Mouse (Mus musculus) adrenal gland, postnatal 36 days (tissue): ENCODE measurements around the gene Fam133b. TPM values are rescaled to one million over a fixed set of nuclear protein-coding genes. Genes with fewer than 3 reads are reported as not detected.
"Not testable (repeated sequence)": the region's sequence is repeated elsewhere in the genome, so short reads cannot be mapped to it uniquely, and the experiment has no call there.

Source experiments
- DNase-seq, 2 experiments: peaks; one replicate each; pipeline ENCODE4 v3.0.0; 2021; ENCODE audit warnings: mixed read lengths in 1 of 2
- total RNA-seq, 2 experiments: library from RNA; stranded (reverse); gene quantifications; 2 replicates each; pipeline ENCODE4 v1.2.3; 2021

The Fam133b gene
- total RNA-seq, 2 experiments from 2014 or later: 23.3 to 30.9 TPM

- peak; percentile 11 to 16 for DNase-seq
Measured at GRCm38 (mm10) chr5:3600298-3600697, 56.7 kb downstream of the Fam133b start.

- DNase-seq: no peak
Measured at GRCm38 (mm10) chr5:3600790-3601189, 57.2 kb downstream of the Fam133b start.

- DNase-seq: peak in 1 of 2 experiments; percentile 67
Measured at GRCm38 (mm10) chr5:3607114-3607513, 63.5 kb downstream of the Fam133b start.

GRCm38 (mm10) chr5:3609241-3609640, 65.6 kb downstream of the Fam133b start:
- DNase-seq: peak; percentile 13 to 36

- DNase-seq: not testable (repeated sequence)
Measured at GRCm38 (mm10) chr5:3611835-3612234, 68.2 kb downstream of the Fam133b start.

Other genes starting within 250 kb of the Fam133b start
- 10 to 100 TPM; 16.3 to 20.4 TPM for gene Cdk6, start 202.3 kb upstream of the Fam133b start, total RNA-seq
- 1 to 10 TPM; 1.5 to 2.4 TPM for gene 1700109H08Rik, start 27.7 kb downstream of the Fam133b start, total RNA-seq
- 10 to 100 TPM; 21.7 to 45.7 TPM for gene Pex1, start 52.2 kb downstream of the Fam133b start, total RNA-seq
- gene Rbm48, start 52.8 kb downstream of the Fam133b start, total RNA-seq: 1 to 10 TPM; 8.1 to 9.4 TPM
- gene Tmbim7, start 107.3 kb downstream of the Fam133b start, total RNA-seq: not detected
- gene Gatad1, start 113.4 kb downstream of the Fam133b start, total RNA-seq: 100 to 1,000 TPM; 141 to 152 TPM